Mouse (Mus musculus) layer of hippocampus, postnatal 10 days (tissue): ENCODE data around the gene 5530401A14Rik. TPM values are rescaled to one million over a fixed set of nuclear protein-coding genes. Genes with fewer than 3 reads are reported as not detected.

ENCODE experiments used
- DNase-seq, 2 experiments: peaks; one replicate each; pipeline ENCODE4 v3.0.0; 2021; ENCODE audit warnings: low spot score in 2 of 2
- long read RNA-seq: library from polyadenylated mRNA; stranded (forward); transcript quantifications from one replicate; pipeline ENCODE4 v2.0.0, GENCODE M21; 2023
- total RNA-seq, 2 experiments: library from RNA; stranded (reverse); gene quantifications; 2 replicates each; pipeline ENCODE4 v1.2.3; 2021

Gene 5530401A14Rik
- total RNA-seq: under 1 TPM; 0.09 to 0.25 TPM
- long read RNA-seq, partial matches to known transcripts: 0 of 4 reads
- long read RNA-seq, other reads (novel, unspliced or antisense): 4 of 4 reads

- peak; percentile 51 to 54 for DNase-seq
These were observed at the start of gene 5530401A14Rik for GRCm38 (mm10) chr11:81860250-81860972. 5530401A14Rik (plus strand) TSS chr11:81860673.

- DNase-seq: peak; percentile 22 to 39
These were observed 45.7 kb upstream of the 5530401A14Rik start for GRCm38 (mm10) chr11:81814816-81815215.

- DNase-seq: no peak
These were observed 43.9 kb upstream of the 5530401A14Rik start for GRCm38 (mm10) chr11:81816531-81816930.

- DNase-seq: no peak
These were observed 28.1 kb upstream of the 5530401A14Rik start for GRCm38 (mm10) chr11:81832381-81832780.

GRCm38 (mm10) chr11:81838426-81838825 lies 22.0 kb upstream of the 5530401A14Rik start:
- DNase-seq: no peak

GRCm38 (mm10) chr11:81841001-81841400 lies 19.5 kb upstream of the 5530401A14Rik start:
- no peak for DNase-seq

- no peak for DNase-seq
These were observed 15.3 kb upstream of the 5530401A14Rik start for GRCm38 (mm10) chr11:81845010-81845685.

GRCm38 (mm10) chr11:81845686-81846036 lies 14.8 kb upstream of the 5530401A14Rik start:
- no peak for DNase-seq

- DNase-seq: no peak
These were observed 12.5 kb upstream of the 5530401A14Rik start for GRCm38 (mm10) chr11:81847773-81848490.

GRCm38 (mm10) chr11:81865661-81866382 lies 5.3 kb downstream of the 5530401A14Rik start:
- DNase-seq: no peak

- no peak for DNase-seq
These were observed 11.2 kb downstream of the 5530401A14Rik start for GRCm38 (mm10) chr11:81871506-81872213.

GRCm38 (mm10) chr11:81896511-81896910 lies 36.0 kb downstream of the 5530401A14Rik start:
- DNase-seq: no peak

GRCm38 (mm10) chr11:81897547-81898354 lies 37.3 kb downstream of the 5530401A14Rik start:
- DNase-seq: peak; percentile 16 to 32

- no peak for DNase-seq
These were observed 41.8 kb downstream of the 5530401A14Rik start for GRCm38 (mm10) chr11:81902318-81902717.

- no peak for DNase-seq
These were observed 48.3 kb downstream of the 5530401A14Rik start for GRCm38 (mm10) chr11:81908760-81909159.

GRCm38 (mm10) chr11:81909397-81909894 lies 49.0 kb downstream of the 5530401A14Rik start:
- DNase-seq: no peak

- no peak for DNase-seq
These were observed 52.6 kb downstream of the 5530401A14Rik start for GRCm38 (mm10) chr11:81913071-81913470.

GRCm38 (mm10) chr11:81915501-81915900 lies 55.0 kb downstream of the 5530401A14Rik start:
- no peak for DNase-seq

GRCm38 (mm10) chr11:81923096-81923495 lies 62.6 kb downstream of the 5530401A14Rik start:
- no peak for DNase-seq
